Mouse (Mus musculus) gastrocnemius, postnatal 25 days (tissue): Measurements from ENCODE around the gene Afg1l. TPM values are rescaled to one million over a fixed set of nuclear protein-coding genes. Genes with fewer than 3 reads are reported as not detected.
A peak's percentile ranks its signal among the peaks of the same experiment; 100 is the strongest.

Source experiments
- DNase-seq: peaks from one replicate; pipeline ENCODE4 v3.0.0; 2022
- long read RNA-seq, 2 experiments: library from polyadenylated mRNA; stranded (forward); transcript quantifications; one replicate each; pipeline ENCODE4 v2.0.0; 2021
- total RNA-seq, 2 experiments: library from RNA; stranded (reverse); gene quantifications; 1 replicate in 1 of 2; 2 replicates in 1 of 2; pipeline ENCODE4 v1.2.3; 2021

The Afg1l gene
- 10 to 100 TPM in 1 of 2 experiments, 1 to 10 TPM in 1; 8.6 to 10.0 TPM for total RNA-seq
- long read RNA-seq, experiment 1, partial matches to known transcripts = 0 of 14 reads
- long read RNA-seq, experiment 1, other reads (novel, unspliced or antisense) = 10 of 14 reads
- long read RNA-seq, experiment 2, transcript Afg1l-201 (13 exons, 2,513 nt) = major isoform, 9 of 15 reads
- long read RNA-seq, experiment 2, partial matches to known transcripts = 1 of 15 reads
- long read RNA-seq, experiment 2, other reads (novel, unspliced or antisense) = 5 of 15 reads

DNA sequence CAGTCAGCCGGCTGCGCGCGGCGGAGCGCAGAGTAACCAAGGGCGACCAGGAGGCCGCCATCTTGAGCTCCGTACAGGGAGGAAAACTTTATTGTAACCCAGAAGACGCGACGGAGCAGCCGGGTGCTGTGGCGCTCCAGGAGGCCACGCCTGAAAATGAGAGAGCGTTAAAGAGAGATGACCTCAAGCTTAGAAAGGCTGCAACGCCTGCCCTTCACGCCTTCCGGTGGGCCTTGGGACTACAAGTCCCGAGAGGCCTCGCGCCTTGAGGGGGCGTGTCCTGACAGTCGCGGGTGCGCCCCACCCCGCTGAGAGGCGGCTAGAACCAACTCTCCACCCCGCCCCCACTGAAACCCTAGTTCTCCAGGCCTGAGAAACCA is at the start of gene Afg1l:
TSS of gene Afg1l (minus strand) at position 225 of the 380 bp plus-strand sequence.
- DNase-seq = peak; percentile 95

GRCm38 (mm10) chr10:42525682-42526081 is 47.3 kb upstream of the Afg1l start:
- no peak for DNase-seq

DNA sequence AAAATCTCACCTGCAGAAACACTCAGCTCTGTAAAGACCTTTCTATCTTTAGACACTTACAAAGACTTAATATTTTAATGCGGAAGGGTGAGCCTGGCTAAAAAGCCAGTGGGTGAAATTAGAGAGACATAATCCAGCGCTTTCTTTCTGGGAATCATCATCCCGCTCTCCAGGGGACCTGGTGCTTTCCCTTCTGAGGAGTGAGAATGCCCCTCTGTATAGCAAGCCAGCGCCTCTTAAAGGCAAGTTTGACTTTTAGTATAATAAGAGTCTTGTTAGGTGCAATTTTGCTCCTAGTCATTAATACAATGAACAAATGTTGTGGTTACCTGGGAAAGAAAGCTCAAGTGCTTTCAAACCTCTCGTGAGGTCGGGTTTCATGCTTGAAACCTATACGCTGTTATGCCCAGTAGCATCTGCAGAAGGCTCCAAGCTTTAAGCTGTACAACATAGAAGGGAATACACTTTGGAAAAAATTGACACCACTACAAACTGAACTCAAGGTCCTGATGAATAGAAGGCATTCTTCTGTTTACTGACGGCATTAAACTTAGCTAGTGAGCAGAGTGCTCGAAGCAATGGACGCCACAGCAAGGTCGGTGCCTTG is 45.3 kb upstream of the Afg1l start:
- no peak for DNase-seq

DNA sequence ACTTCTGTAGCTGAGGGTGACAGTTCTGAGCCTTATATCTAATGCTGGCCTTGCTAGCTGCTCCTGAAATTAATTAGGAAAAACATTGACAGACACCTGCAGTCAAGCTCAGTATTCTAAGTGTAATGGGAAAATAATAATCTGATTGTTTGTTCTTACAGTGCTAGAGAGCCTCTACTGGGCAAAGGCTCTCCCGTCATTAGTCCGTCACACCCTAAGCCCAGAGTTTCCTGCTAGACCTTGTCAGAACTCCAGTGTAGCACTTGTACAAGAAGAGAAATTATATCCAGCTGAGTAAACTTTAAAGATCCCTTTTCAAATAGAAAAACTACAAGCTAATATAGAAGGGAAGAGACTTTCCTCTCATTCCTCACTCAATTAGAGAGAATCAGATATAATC is 44.5 kb upstream of the Afg1l start:
- no peak for DNase-seq

- no peak for DNase-seq
These were observed 43.1 kb upstream of the Afg1l start for GRCm38 (mm10) chr10:42521315-42521981.

DNA sequence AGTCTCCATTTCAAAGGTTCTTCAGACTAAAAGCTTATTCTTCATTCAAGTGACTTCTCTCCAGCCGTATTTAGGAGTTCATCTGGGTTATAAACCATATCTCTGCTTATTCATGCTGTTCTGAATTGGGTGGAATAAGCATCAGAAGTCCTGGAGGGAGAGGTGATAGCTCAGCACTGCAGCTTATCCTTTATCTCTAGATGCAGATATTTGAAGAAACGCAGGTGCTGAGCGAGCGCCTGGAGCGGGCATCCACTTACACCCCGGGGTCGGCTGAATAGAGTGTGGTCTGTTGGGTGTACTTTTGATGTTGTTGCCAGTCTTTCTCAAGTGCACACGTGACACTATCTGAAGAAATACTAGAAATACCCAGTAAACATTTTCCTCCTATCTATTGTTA is 40.0 kb upstream of the Afg1l start:
- DNase-seq = no peak

DNA sequence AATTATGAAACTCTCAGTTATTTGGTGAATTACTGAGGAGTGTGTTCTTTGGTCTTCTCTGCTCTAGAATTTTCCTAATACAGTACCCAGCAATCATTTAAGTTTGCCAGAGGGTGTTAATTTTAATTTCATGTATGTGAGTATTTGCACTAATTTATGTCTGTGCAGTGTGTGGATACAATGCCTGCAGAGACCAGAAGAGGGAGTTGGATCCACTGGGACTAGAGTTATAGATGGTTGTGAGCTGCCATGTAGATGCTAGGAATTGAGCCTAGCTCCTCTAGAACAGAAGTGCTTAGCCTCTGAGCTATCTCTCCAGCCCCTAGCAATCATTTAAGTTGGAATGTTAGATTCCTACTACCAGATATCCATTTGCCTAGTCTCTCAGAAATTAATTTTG is 35.8 kb upstream of the Afg1l start:
- DNase-seq = no peak

DNA sequence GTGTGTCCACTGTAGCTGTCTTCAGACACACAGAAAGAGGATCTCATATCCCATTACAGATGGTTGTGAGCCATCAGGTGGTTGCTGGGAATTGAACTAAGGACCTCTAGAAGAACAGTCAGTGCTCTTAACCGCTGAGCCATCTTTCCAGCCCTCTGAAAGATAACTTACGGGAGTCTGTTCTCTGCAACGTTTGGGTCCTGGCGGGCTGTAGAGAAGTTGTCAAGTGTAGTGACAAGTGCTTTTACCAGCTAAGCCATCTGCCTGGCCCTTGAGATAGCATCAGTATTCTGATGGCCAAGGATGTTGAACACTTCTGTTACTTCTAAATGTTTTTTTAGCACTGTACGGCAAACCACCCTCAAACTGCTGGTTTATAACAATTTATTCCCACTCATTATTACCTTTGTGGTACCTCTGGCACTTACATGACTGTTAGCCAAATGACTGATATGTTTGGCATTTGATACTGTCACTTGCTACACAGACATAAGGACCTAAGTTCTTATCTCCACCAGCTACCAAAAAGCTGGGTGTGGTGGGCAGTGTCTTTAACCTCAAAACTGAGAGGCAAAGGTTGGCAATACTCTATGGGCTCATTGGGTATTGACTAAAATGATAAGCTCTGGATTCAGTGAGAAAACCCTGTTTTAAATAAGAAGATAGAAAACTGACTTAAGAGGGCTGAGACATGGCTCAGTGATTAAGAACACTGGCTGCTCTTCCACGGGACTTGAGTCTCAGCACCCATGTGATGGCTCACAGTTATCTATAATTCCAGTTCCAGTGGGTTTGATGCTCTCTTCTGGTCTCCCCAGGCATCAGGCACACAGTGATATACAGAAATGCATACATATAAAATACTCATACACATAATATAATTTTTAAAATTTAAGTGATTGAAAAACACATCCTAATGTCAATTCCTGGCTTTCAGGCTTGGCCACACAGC is 33.1 kb upstream of the Afg1l start:
- DNase-seq = no peak

GRCm38 (mm10) chr10:42510141-42510540 is 31.8 kb upstream of the Afg1l start:
- no peak for DNase-seq

DNA sequence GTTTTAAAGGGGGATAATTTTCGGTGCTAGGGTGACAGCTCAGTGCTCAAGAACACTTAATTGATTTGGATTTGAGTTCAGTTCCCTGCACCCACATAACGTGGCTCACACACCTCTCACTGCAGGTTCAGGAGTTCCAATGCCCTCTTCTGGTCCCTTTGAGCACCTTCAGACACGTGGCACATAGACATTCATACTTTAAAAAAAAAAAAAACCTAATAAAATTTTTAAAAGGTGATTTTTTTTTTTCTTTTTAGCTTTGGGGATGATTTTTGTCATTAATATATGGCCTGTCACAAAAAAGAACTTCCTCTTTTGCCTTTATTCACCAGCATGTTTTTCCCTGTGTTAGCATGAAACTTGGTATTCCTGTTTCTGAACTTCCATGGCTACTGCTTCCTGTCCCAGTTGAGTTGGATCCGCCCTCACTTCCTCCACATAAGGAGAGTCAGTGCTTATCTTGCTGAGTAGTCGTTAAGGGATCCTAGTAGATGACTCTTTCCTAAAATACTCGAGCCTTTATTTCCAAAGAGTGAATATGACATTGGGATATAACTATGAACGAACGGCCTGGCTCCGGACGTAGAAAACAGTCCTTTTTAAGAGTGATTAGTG is 25.8 kb upstream of the Afg1l start:
- DNase-seq = no peak

GRCm38 (mm10) chr10:42502349-42503111 is 24.2 kb upstream of the Afg1l start:
- DNase-seq = no peak

DNA sequence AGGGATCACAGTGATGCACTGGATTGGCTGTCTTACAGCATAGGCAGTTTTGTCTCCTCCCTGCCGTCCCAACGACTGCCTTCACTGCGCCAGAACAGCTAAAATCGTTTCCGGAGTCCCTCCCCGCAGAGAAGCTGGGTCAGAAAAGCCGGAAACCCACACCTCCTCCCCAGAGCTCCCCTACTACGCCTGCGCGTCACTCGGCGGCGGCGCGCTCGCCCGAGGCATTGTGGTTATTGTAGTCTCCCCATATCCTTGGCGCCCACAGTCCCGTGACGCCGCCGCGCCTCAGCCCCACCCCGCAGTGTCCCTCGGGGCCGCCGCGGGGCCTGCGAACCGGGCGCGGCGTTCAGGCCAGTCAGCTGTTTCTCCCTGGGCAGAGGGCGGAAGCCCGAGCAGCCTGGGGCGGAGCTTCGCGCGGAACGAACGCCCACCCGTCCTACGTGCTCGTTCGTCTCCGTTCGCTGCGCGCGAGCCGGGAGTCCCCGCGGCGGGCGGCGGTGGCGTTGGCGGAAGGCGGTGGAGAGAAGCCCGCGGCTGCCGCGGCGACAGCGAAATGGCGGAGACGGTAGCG is 23.5 kb upstream of the Afg1l start, which contains the start of gene Snx3:
TSS of gene Snx3 (plus strand) at position 256 of the 574 bp plus-strand sequence.
- peak; percentile 99 for DNase-seq

GRCm38 (mm10) chr10:42501161-42501560 is 22.8 kb upstream of the Afg1l start:
- DNase-seq = no peak

DNA sequence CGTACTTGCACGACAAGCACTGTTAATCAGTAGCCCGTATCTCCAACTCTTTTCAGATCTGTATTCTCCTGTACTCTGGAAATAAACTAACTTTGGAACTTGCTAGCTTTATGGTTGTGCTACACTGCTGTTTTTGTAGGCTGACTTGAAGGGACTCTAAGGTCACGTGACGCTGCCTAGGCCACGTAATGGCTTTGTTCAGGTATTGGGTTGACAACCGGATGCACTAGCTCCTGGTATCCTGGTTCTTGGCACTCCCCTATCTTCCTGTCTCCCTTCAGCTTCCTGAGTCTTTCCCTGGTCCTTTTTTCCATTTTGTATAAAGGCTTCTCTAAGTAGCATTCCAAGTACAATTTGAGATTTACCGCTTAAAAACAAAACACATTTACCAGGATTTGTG is 22.2 kb upstream of the Afg1l start:
- no peak for DNase-seq

DNA sequence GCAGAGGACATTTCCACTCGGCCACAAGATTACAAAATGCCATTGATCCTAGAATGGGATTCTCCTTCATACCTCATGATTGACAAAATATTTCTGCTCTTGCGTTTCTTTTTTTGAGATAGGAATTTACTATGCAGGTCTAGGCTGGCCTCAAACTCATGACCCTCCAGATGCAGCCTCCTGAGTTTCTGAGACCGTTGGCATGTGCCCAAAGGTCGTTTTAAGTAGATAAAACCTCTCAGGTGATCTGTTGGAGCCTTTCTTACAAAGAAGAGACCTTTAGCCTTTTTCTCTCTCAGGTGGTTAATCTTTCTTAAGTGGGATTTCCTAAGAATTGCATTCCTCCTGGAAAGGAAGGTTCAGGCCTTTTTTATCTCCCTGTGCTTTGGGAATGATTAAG is 14.6 kb upstream of the Afg1l start:
- DNase-seq = no peak

DNA sequence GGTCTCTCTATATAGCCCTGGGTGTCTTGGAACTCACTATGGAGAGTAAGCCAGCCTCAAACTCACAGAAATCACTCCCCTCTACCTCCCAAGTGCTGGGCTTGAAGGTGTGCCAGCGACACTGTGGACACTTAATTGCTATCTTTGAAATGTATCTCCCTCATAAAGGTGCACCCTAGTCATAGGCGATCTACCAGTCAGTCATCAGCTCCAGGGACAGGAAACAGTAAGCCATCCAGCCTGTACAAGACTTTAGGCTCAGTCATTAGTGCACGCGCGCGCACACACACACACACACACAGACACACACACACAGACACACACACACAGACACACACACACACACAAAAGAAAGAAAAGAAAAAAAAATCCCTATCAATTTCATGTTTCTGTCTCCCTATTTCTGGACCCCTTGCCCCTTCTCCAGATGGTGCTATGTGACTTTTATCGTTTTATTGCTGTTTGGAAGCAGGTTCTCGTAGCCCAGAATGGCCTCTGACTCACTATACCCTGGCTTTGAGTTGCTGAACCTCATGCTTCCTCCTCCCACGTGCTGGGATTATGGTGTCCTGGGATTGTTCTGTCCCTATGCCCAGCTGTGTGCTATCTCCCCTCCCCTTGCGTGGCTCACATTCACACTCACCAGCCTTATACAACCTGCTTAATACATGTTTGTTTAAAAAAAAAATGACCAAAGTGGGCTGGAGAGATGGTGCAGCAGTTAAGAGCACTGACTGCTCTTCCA is 13.8 kb upstream of the Afg1l start:
- DNase-seq = no peak

GRCm38 (mm10) chr10:42491158-42491557 is 12.8 kb upstream of the Afg1l start:
- no peak for DNase-seq

- DNase-seq = no peak
These were observed 10.4 kb upstream of the Afg1l start for GRCm38 (mm10) chr10:42488606-42489296.

GRCm38 (mm10) chr10:42480719-42481118 is 2.4 kb upstream of the Afg1l start:
- no peak for DNase-seq
